Mouse (Mus musculus) limb, embryonic 10.5 days (tissue): Measurements from ENCODE around the gene Oit1. TPM values are rescaled to one million over a fixed set of nuclear protein-coding genes. Genes with fewer than 3 reads are reported as not detected.

Experiments used
- DNase-seq: peaks from one replicate; pipeline ENCODE4 v3.0.0-alpha.2; 2017; ENCODE audit warnings: low spot score
- H3K27ac ChIP-seq: fragments of 300-500 bp; sonication (generic); 2 replicates; pipeline ENCODE4 v1.5.1; 2016; ENCODE audit warnings: mild to moderate bottlenecking
- H3K27me3 ChIP-seq: fragments of 300-500 bp; sonication (generic); 2 replicates; pipeline ENCODE4 v1.6.1; 2016; ENCODE audit warnings: low read depth, mild to moderate bottlenecking; ENCODE audit not compliant: poor library complexity, severe bottlenecking
- H3K36me3 ChIP-seq: fragments of 300-500 bp; sonication (generic); 2 replicates; pipeline ENCODE4 v1.6.1; 2016; ENCODE audit warnings: mild to moderate bottlenecking, moderate library complexity
- H3K4me1 ChIP-seq: fragments of 300-500 bp; sonication (generic); 2 replicates; pipeline ENCODE4 v1.6.1; 2016
- H3K4me3 ChIP-seq: fragments of 300-500 bp; sonication (generic); 2 replicates; pipeline ENCODE4 v1.5.1; 2016; ENCODE audit warnings: mild to moderate bottlenecking, moderate library complexity
- H3K9me3 ChIP-seq: fragments of 300-500 bp; sonication (generic); replicated peaks from 2 replicates; pipeline ENCODE4 v1.6.1; 2016; ENCODE audit warnings: mild to moderate bottlenecking
- WGBS: fragments of 180-500 bp; shearing (Covaris S2); methylation state at CpG from one replicate; pipeline ENCODE4 v1.1.7; 2016; 5-methylcytosine and 5-hydroxymethylcytosine counted together
- polyA plus RNA-seq: library from polyadenylated mRNA; unstranded; fragments of >200 nt; fragmentation: Nextera tagmentation; extraction: Ambion mirVana; gene quantifications from 2 replicates; pipeline ENCODE4 v1.2.1, GENCODE M21; 2016

Gene Oit1
- polyA plus RNA-seq, 1 experiment from 2014 or later, result not detected

DNA sequence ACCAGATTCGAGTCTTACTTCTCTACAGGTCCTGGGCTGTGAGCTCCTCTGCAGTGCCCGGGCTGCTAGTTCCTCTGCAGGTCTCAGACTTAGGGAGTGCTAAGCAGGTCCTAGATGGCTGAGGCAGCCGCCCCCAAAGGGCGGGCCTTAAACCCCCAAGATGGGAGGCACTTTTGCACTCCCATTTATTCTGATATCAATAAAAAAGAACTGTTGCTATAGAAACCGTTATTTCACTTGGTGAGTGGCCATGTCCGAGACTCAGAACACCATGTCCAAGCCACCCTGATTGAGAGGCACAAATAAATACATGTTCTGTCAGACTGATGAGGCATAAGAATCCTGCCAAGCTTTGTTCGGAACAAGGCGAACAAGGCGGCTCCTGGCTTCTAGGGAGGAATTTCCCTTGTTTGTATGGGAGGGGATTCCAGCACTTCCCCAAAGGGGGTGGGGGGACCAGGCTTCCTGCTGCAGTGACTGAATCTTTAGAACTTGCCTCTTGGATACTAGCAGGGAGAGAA is 68.9 kb downstream of the Oit1 start:
- Histone ChIP-seq H3K36me3 (no peaks in the 10 kb centered on the region), H3K4me3 (no peak overlapping the region), H3K27me3 (peaks cover 33% of the 10 kb centered on the region; the same call in 1 of the 2 replicates), H3K27ac (0 out of 2 replicates have a peak overlapping the region, but pooled peaks have one; percentile 1), H3K4me1 (peaks cover 27% of the 10 kb centered on the region), H3K9me3 (no peaks in the 10 kb centered on the region)
- DNase-seq, result no peak
- WGBS, result 17% methylated on average over 9 of the region's 9 CpGs

- H3K4me1 ChIP-seq, result peaks cover 19% of the 10 kb centered on the region
- no peak overlapping the region for H3K27ac ChIP-seq
- 64% methylated on average over 3 of the region's 3 CpGs for WGBS
- no peaks in the 10 kb centered on the region for H3K36me3 ChIP-seq
- peaks cover 32% of the 10 kb centered on the region; the same call in 1 of the 2 replicates for H3K27me3 ChIP-seq
- H3K9me3 ChIP-seq, result no peaks in the 10 kb centered on the region
- DNase-seq, result no peak
- no peak overlapping the region for H3K4me3 ChIP-seq
Observed at GRCm38 (mm10) chr14:8308650-8309049, 69.9 kb downstream of the Oit1 start.

DNA sequence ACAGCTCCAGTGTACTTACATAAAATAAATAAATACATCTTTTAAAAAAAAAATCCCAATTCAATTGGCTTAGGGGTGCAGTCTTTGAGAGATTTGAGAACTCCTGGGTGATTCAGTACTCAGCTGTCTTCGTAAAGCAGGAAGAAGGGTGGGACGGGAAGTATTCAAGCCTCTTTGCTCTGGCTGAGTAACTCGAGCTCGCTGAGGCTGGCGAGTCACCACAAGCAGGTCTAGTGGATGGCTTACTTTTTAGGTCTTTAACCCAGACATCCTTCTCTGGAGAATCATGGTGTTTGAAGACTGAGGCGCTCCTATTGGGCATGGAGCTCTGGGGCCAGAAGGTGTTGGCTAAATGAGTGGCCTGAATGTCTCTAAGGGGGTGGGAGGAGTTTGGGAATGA is 71.7 kb downstream of the Oit1 start:
- Histone ChIP-seq H3K4me3 (no peak overlapping the region), H3K36me3 (no peaks in the 10 kb centered on the region), H3K9me3 (no peaks in the 10 kb centered on the region), H3K27ac (no peak overlapping the region), H3K4me1 (peaks cover 30% of the 10 kb centered on the region), H3K27me3 (peaks cover 32% of the 10 kb centered on the region; the same call in 1 of the 2 replicates)
- no peak for DNase-seq
- 80% methylated on average over 6 of the region's 6 CpGs for WGBS

DNA sequence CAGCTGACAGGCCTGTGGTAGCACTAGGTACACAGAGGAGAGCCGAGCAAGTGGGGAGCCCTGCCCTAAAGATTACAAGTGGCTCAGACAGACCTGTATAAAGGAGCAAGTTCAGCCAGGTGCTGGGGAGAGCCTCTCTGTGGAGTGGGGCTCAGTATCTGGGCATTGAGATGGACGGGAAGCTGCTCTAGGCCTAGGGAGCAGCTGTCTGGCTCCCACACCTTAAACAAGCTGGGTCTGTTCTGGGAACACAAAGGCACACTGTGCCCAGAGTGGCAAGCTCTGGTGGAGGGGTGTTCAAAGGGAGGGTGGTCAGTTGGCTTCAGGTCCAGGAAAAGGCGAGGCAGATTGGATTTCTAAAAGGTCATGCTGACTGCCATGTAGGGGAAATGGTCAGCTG is 73.5 kb downstream of the Oit1 start:
- Histone ChIP-seq H3K36me3 (no peaks in the 10 kb centered on the region), H3K27me3 (0 out of 2 replicates have a peak, but pooled peaks cover 17% of the 10 kb centered on the region), H3K4me3 (no peak overlapping the region), H3K9me3 (no peaks in the 10 kb centered on the region), H3K4me1 (peaks cover 29% of the 10 kb centered on the region), H3K27ac (no peak overlapping the region)
- WGBS, result 59% methylated on average over 3 of the region's 3 CpGs
- no peak for DNase-seq

GRCm38 (mm10) chr14:8304082-8304481 is 74.5 kb downstream of the Oit1 start:
- no peak for DNase-seq
- no peaks in the 10 kb centered on the region for H3K36me3 ChIP-seq
- H3K4me1 ChIP-seq, result peaks cover 27% of the 10 kb centered on the region
- no peak overlapping the region for H3K4me3 ChIP-seq
- H3K9me3 ChIP-seq, result no peaks in the 10 kb centered on the region
- peaks cover 18% of the 10 kb centered on the region for H3K27me3 ChIP-seq
- no peak overlapping the region for H3K27ac ChIP-seq

DNA sequence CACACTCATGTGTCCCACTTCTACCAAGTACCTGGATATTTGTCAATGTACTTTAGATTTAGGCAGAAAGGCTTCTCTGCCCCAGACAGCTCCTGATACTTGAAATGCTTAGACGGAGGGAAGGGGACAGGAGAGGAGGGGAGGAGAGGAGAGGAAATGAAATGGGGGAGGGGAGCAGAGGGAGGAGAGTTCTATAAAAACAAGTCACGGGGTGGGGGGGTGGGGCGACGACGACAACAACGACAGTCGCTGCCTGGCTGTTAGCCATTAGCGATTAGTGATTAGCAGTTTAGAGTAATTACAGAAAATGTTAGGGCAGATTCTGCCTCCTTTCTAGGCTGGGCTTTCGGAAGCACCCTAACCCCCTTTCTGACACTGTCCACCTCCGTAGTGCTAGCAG is 75.9 kb downstream of the Oit1 start:
- H3K27ac ChIP-seq, result peak overlapping the region; percentile 31; the same call in 1 of the 2 replicates
- peaks cover 31% of the 10 kb centered on the region for H3K4me1 ChIP-seq
- DNase-seq, result no peak
- WGBS, result 9% methylated on average over 10 of the region's 10 CpGs
- H3K36me3 ChIP-seq, result no peaks in the 10 kb centered on the region
- 0 out of 2 replicates have a peak overlapping the region, but pooled peaks have one; percentile 22 for H3K4me3 ChIP-seq
- H3K9me3 ChIP-seq, result no peaks in the 10 kb centered on the region
- peaks cover 23% of the 10 kb centered on the region for H3K27me3 ChIP-seq

DNA sequence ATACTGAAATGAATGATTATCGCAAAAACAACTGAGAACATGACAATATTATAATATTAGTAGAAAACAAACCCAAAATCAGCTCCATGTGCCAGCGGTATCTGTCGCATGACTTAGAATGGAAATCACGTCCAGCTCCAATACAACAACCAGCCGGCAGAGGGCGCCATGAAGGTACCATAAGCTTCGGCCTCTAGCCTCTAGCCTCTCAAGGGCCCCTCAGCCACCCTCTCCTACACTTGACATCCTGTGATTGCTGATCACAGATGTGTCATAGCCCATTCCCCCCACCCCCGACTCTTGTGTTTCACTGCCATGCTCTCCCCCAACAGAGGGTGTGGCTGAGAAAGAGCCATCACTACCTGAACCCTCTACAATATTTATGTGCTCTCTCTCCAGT is 78.3 kb downstream of the Oit1 start:
- Histone ChIP-seq H3K27ac (no peak overlapping the region), H3K27me3 (peaks cover 21% of the 10 kb centered on the region), H3K36me3 (no peaks in the 10 kb centered on the region), H3K4me1 (peaks cover 25% of the 10 kb centered on the region), H3K9me3 (no peaks in the 10 kb centered on the region), H3K4me3 (no peak overlapping the region)
- DNase-seq, result peak; percentile 82
- 25% methylated on average over 8 of the region's 8 CpGs for WGBS

Other genes with a start within 250 kb of the Oit1 start
- gene Pdhb, start 205.7 kb downstream of the Oit1 start, polyA plus RNA-seq, result 208 and 229 TPM in 2 replicates
- 8.5 and 9.7 TPM in 2 replicates for gene Kctd6, start 164.6 kb downstream of the Oit1 start, polyA plus RNA-seq
- gene Acox2, start 119.4 kb downstream of the Oit1 start, polyA plus RNA-seq, result 0.11 TPM in 1 of 2 replicates, not detected in the other
- gene Fam107a, start 60.7 kb downstream of the Oit1 start, polyA plus RNA-seq, result 0.33 and 0.96 TPM in 2 replicates